Mouse (Mus musculus) midbrain, postnatal 0 days (tissue): ENCODE measurements around the gene Sprr2j-ps. TPM values are rescaled to one million over a fixed set of nuclear protein-coding genes. Genes with fewer than 3 reads are reported as not detected.

Source experiments
- ATAC-seq: fragments of 200-750 bp; cut with Nextera tagmentation; 2 replicates; pipeline ENCODE4 v1.8.0; 2017; ENCODE audit warnings: moderate number of reproducible peaks, mild to moderate bottlenecking, moderate TSS enrichment, moderate library complexity; ENCODE audit not compliant: low FRiP score
- DNase-seq: peaks from one replicate; pipeline ENCODE4 v3.0.0-alpha.2; 2015; ENCODE audit warnings: low spot score
- H3K27ac ChIP-seq: fragments of 300-500 bp; sonication (generic); 2 replicates; pipeline ENCODE4 v1.5.1; 2014; ENCODE audit warnings: low read depth, mild to moderate bottlenecking, low read length, mixed read lengths
- H3K27me3 ChIP-seq: fragments of 300-500 bp; sonication (generic); 2 replicates; pipeline ENCODE4 v1.6.1; 2014; ENCODE audit warnings: low read length, control low read depth, mixed read lengths; ENCODE audit not compliant: insufficient read depth
- H3K36me3 ChIP-seq: fragments of 300-500 bp; sonication (generic); 2 replicates; pipeline ENCODE4 v1.6.1; 2014; ENCODE audit warnings: low read length, control low read depth, mixed read lengths; ENCODE audit not compliant: insufficient read depth
- H3K4me1 ChIP-seq: fragments of 300-500 bp; sonication (generic); 2 replicates; pipeline ENCODE4 v1.6.1; 2014; ENCODE audit warnings: mild to moderate bottlenecking, control low read depth, antibody characterized with exemption, low read length, mixed read lengths; ENCODE audit not compliant: insufficient read depth
- H3K4me2 ChIP-seq: fragments of 300-500 bp; sonication (generic); 2 replicates; pipeline ENCODE4 v1.6.1; 2014; ENCODE audit warnings: low read depth, mild to moderate bottlenecking, low read length, mixed read lengths; ENCODE audit not compliant: poor library complexity, severe bottlenecking
- H3K4me3 ChIP-seq: fragments of 300-500 bp; sonication (generic); 2 replicates; pipeline ENCODE4 v1.5.1; 2014; ENCODE audit warnings: low read depth, mild to moderate bottlenecking, low read length, moderate library complexity
- H3K9ac ChIP-seq: fragments of 300-500 bp; sonication (generic); replicated peaks from 2 replicates; pipeline ENCODE4 v1.6.1; 2014; ENCODE audit warnings: mild to moderate bottlenecking, low read length, moderate library complexity, mixed read lengths; ENCODE audit not compliant: poor library complexity, severe bottlenecking
- H3K9me3 ChIP-seq: fragments of 300-500 bp; sonication (generic); 2 replicates; pipeline ENCODE4 v1.6.1; 2016; ENCODE audit warnings: low read length, control low read depth
- CTCF ChIP-seq: IDR thresholded peaks from 2 replicates; pipeline ENCODE4 v1.5.1; 2016; ENCODE audit warnings: antibody characterized with exemption, mild to moderate bottlenecking
- polyA plus RNA-seq: library from polyadenylated mRNA; unstranded; fragments of >200 nt; fragmentation: Nextera tagmentation; extraction: Ambion mirVana; gene quantifications from 2 replicates; pipeline ENCODE4 v1.2.1, GENCODE M21; 2015
- total RNA-seq: library from RNA; depleted of rRNA; stranded (reverse); fragments of >200 nt; gene quantifications from 2 replicates; pipeline ENCODE4 v1.2.3, GENCODE M21; 2014; rRNA removed

Gene Sprr2j-ps
- total and polyA plus RNA-seq, 2 experiments from 2014 or later, result not detected

DNA sequence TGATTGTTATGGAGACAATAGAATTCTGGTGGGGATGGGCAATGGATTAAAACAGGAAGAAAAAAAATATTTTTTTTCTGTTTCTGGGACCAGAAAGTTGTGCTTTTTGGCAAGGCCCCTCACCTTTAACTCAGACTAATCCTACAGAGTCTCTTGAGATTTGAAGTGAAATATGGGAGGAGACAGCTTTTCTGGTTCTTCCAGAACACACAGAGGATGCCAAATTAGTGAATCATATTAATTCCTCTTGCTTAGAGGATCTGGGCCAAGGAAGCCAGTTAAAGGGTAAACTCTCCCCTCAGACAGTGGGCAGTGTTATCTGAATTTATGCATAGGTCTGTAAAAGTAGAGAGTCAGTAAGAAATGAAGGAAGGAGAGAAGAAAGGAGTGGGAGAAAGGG lies 49.5 kb downstream of the Sprr2j-ps start:
- no peak overlapping the region for H3K4me2 ChIP-seq

More for the DNA sequence above, 49.5 kb downstream of the Sprr2j-ps start:
- H3K4me1 ChIP-seq, result no peaks in the 10 kb centered on the region
- no peak overlapping the region for H3K27ac ChIP-seq
- no peaks in the 10 kb centered on the region for H3K27me3 ChIP-seq
- H3K9ac ChIP-seq, result no peak overlapping the region
- no peaks in the 10 kb centered on the region for H3K36me3 ChIP-seq
- no peaks in the 10 kb centered on the region for H3K9me3 ChIP-seq
- no peak overlapping the region for H3K4me3 ChIP-seq
- ATAC-seq (no peak), DNase-seq (peak; percentile 1)
- TF ChIP-seq CTCF, result no peak

Other genes starting within 250 kb of the Sprr2j-ps start
- not detected in 2 replicates for gene Sprr2a1, start 202.3 kb upstream of the Sprr2j-ps start, total RNA-seq
- not detected in 2 replicates for gene Sprr2a1, start 202.3 kb upstream of the Sprr2j-ps start, polyA plus RNA-seq
- gene Sprr2a2, start 202.2 kb upstream of the Sprr2j-ps start, total RNA-seq, result 0.55 TPM in 1 of 2 replicates, not detected in the other
- gene Sprr2a2, start 202.2 kb upstream of the Sprr2j-ps start, polyA plus RNA-seq, result not detected in 2 replicates
- not detected in 2 replicates for gene Sprr2a3, start 132.7 kb upstream of the Sprr2j-ps start, total RNA-seq
- gene Sprr2a3, start 132.7 kb upstream of the Sprr2j-ps start, polyA plus RNA-seq, result not detected in 2 replicates
- gene Sprr2b, start 101.5 kb upstream of the Sprr2j-ps start, total RNA-seq, result not detected in 2 replicates
- gene Sprr2b, start 101.5 kb upstream of the Sprr2j-ps start, polyA plus RNA-seq, result not detected in 2 replicates
- gene Sprr2d, start 78.9 kb upstream of the Sprr2j-ps start, total RNA-seq, result not detected in 2 replicates
- gene Sprr2d, start 78.9 kb upstream of the Sprr2j-ps start, polyA plus RNA-seq, result not detected in 2 replicates
- gene Sprr2e, start 65.9 kb upstream of the Sprr2j-ps start, total RNA-seq, result not detected in 2 replicates
- gene Sprr2e, start 65.9 kb upstream of the Sprr2j-ps start, polyA plus RNA-seq, result not detected in 2 replicates
- gene Sprr2f, start 52.9 kb upstream of the Sprr2j-ps start, total RNA-seq, result not detected in 2 replicates
- not detected in 2 replicates for gene Sprr2f, start 52.9 kb upstream of the Sprr2j-ps start, polyA plus RNA-seq
- not detected in 2 replicates for gene Sprr2h, start 32.4 kb upstream of the Sprr2j-ps start, total RNA-seq
- not detected in 2 replicates for gene Sprr2h, start 32.4 kb upstream of the Sprr2j-ps start, polyA plus RNA-seq
- gene Sprr2i, start 10.1 kb upstream of the Sprr2j-ps start, total RNA-seq, result not detected in 2 replicates
- gene Sprr2i, start 10.1 kb upstream of the Sprr2j-ps start, polyA plus RNA-seq, result not detected in 2 replicates
- 5.0 and 7.8 TPM in 2 replicates for gene Gm9774, start 11.3 kb downstream of the Sprr2j-ps start, total RNA-seq
- 9.5 and 11.4 TPM in 2 replicates for gene Gm9774, start 11.3 kb downstream of the Sprr2j-ps start, polyA plus RNA-seq
- not detected in 2 replicates for gene Sprr2k, start 14.5 kb downstream of the Sprr2j-ps start, total RNA-seq
- gene Sprr2k, start 14.5 kb downstream of the Sprr2j-ps start, polyA plus RNA-seq, result not detected in 2 replicates
- not detected in 2 replicates for gene Sprr1b, start 20.7 kb downstream of the Sprr2j-ps start, total RNA-seq
- gene Sprr1b, start 20.7 kb downstream of the Sprr2j-ps start, polyA plus RNA-seq, result not detected in 2 replicates
- gene Sprr3, start 40.6 kb downstream of the Sprr2j-ps start, total RNA-seq, result not detected in 2 replicates
- gene Sprr3, start 40.6 kb downstream of the Sprr2j-ps start, polyA plus RNA-seq, result not detected in 2 replicates
- gene Sprr1a, start 67.8 kb downstream of the Sprr2j-ps start, total RNA-seq, result not detected in 2 replicates
- gene Sprr1a, start 67.8 kb downstream of the Sprr2j-ps start, polyA plus RNA-seq, result not detected in 2 replicates
- not detected in 2 replicates for gene Sprr4, start 82.4 kb downstream of the Sprr2j-ps start, total RNA-seq
- gene Sprr4, start 82.4 kb downstream of the Sprr2j-ps start, polyA plus RNA-seq, result not detected in 2 replicates
- gene 2310046K23Rik, start 116.4 kb downstream of the Sprr2j-ps start, total RNA-seq, result not detected in 2 replicates
- not detected in 2 replicates for gene 2310046K23Rik, start 116.4 kb downstream of the Sprr2j-ps start, polyA plus RNA-seq
- gene Ivl, start 155.7 kb downstream of the Sprr2j-ps start, total RNA-seq, result 0.82 TPM in 1 of 2 replicates, not detected in the other
- not detected in 2 replicates for gene Ivl, start 155.7 kb downstream of the Sprr2j-ps start, polyA plus RNA-seq
- gene Smcp, start 170.9 kb downstream of the Sprr2j-ps start, total RNA-seq, result not detected in 2 replicates
- not detected in 2 replicates for gene Smcp, start 170.9 kb downstream of the Sprr2j-ps start, polyA plus RNA-seq
- not detected in 2 replicates for gene 2210017I01Rik, start 189.4 kb downstream of the Sprr2j-ps start, total RNA-seq
- gene 2210017I01Rik, start 189.4 kb downstream of the Sprr2j-ps start, polyA plus RNA-seq, result not detected in 2 replicates
- gene Lce6a, start 203.6 kb downstream of the Sprr2j-ps start, total RNA-seq, result not detected in 2 replicates
- not detected in 2 replicates for gene Lce6a, start 203.6 kb downstream of the Sprr2j-ps start, polyA plus RNA-seq
- gene Lce1a1, start 230.2 kb downstream of the Sprr2j-ps start, total RNA-seq, result 0.99 TPM in 1 of 2 replicates, not detected in the other
- not detected in 2 replicates for gene Lce1a1, start 230.2 kb downstream of the Sprr2j-ps start, polyA plus RNA-seq
- gene Lce1b, start 238.8 kb downstream of the Sprr2j-ps start, total RNA-seq, result 2.7 TPM in 1 of 2 replicates, not detected in the other
- not detected in 2 replicates for gene Lce1b, start 238.8 kb downstream of the Sprr2j-ps start, polyA plus RNA-seq